17 mouse cellular contexts compared by ENCODE assay signal in genomic region chr7:31099612-31099982, GRCm38 (mm10). TPM values are rescaled to one million over a fixed set of nuclear protein-coding genes. Genes with fewer than 3 reads are reported as not detected.
DNase-seq lines count a peak whose midpoint lies in the region; ATAC-seq and TF ChIP-seq lines count a peak whose summit lies in the region.
"Had no signal": no experiment of that assay in that cellular context is flagged by ENCODE, and none has a peak within 500 bp of the region (broad histone marks: within the 10 kb centered on the region; RNA-seq: fewer than 3 reads in every experiment).

No protein-coding gene starts in this region.

- DNase-seq in adrenal gland, postnatal 14 days, result peak; percentile 33
- no peak for DNase-seq in adrenal gland, postnatal 25 days
- no peak for DNase-seq in left cerebral cortex, adult 2 months (ENCODE audit: extremely low spot score in 1 of 2, low spot score in 2 of 2)
- no peak for DNase-seq in left cerebral cortex, adult 9 months (ENCODE audit: low spot score in 2 of 2)
- DNase-seq in thymus, postnatal 14 days, result peak; percentile 27
- no peak for DNase-seq in thymus, postnatal 25 days
- no peak for DNase-seq in urinary bladder, postnatal 25 days (ENCODE audit: low spot score)
- DNase-seq: cerebellum, adult 9-10 months; gastrocnemius, postnatal 36 days; kidney, adult 18-20 months; lung, postnatal 4 days; spleen, adult 18-20 months had no signal

- intact Hi-C loops in left cerebral cortex, adult 2 months (cut with DNase I), result loop anchor here (5.0 kb wide), 2 partner anchors 142 to 227 kb away; partner anchors contain the start of gene Usf2

- peak; percentile 41 for TF ChIP-seq CTCF in left cerebral cortex, adult 2 months (IDR thresholded peaks at IDR 0.05)

- no peak overlapping the region for H3K4me3 ChIP-seq in left cerebral cortex, adult 2 months
- H3K4me3 ChIP-seq: hindbrain, embryonic 12.5 days; limb, embryonic 15.5 days; midbrain, embryonic 13.5 days had no signal

- H3K27ac ChIP-seq in left cerebral cortex, adult 2 months, result no peak overlapping the region
- H3K27ac ChIP-seq: hindbrain, embryonic 12.5 days; limb, embryonic 15.5 days; midbrain, embryonic 13.5 days had no signal

- no peak for ATAC-seq in erythroid progenitor cell, adult 5-6 weeks (replicated peaks; ENCODE audit: low FRiP score, poor library complexity, severe bottlenecking)
- ATAC-seq: midbrain, embryonic 13.5 days had no signal

RNA-seq across cellular contexts. Expression of gene Hpn, which starts 15.5 kb away (rescaled TPM):
- total RNA-seq in adrenal gland, postnatal 14 days (2021), result 3.8 and 41.6 TPM in 2 replicates
- 1.4 and 4.5 TPM in 2 replicates for total RNA-seq in adrenal gland, postnatal 25 days (2021)
- 1 to 10 TPM; 2.5 to 8.3 TPM for total RNA-seq in left cerebral cortex, adult 2 months (2021)
- 5.9 TPM in 1 of 2 replicates, not detected in the other for total RNA-seq in erythroid progenitor cell, adult 5-6 weeks (2015; ENCODE audit: low replicate concordance)
- not detected in 2 replicates for total RNA-seq in erythroid progenitor cell, adult 5-6 weeks (2017; ENCODE audit: low replicate concordance)

RNA-seq across cellular contexts. Expression of gene Fxyd3, which starts 23.1 kb away (rescaled TPM):
- total RNA-seq in adrenal gland, postnatal 14 days (2021), result 2.9 and 5.6 TPM in 2 replicates
- total RNA-seq in adrenal gland, postnatal 25 days (2021), result 0.73 and 1.9 TPM in 2 replicates
- total RNA-seq in left cerebral cortex, adult 2 months (2021), result not detected
- total RNA-seq in erythroid progenitor cell, adult 5-6 weeks (2015; ENCODE audit: low replicate concordance), result not detected in 2 replicates
- not detected in 2 replicates for total RNA-seq in erythroid progenitor cell, adult 5-6 weeks (2017; ENCODE audit: low replicate concordance)

RNA-seq across cellular contexts. Expression of gene Scn1b, which starts 27.2 kb away (rescaled TPM):
- 8.6 and 11.8 TPM in 2 replicates for total RNA-seq in adrenal gland, postnatal 14 days (2021)
- 10.1 and 11.3 TPM in 2 replicates for total RNA-seq in adrenal gland, postnatal 25 days (2021)
- total RNA-seq in left cerebral cortex, adult 2 months (2021), result 100 to 1,000 TPM; 737 to 759 TPM
- not detected in 2 replicates for total RNA-seq in erythroid progenitor cell, adult 5-6 weeks (2015; ENCODE audit: low replicate concordance)
- 1.3 TPM in 1 of 2 replicates, not detected in the other for total RNA-seq in erythroid progenitor cell, adult 5-6 weeks (2017; ENCODE audit: low replicate concordance)

RNA-seq across cellular contexts. Expression of gene Lgi4, which starts 40.5 kb away (rescaled TPM):
- total RNA-seq in adrenal gland, postnatal 14 days (2021), result 5.6 TPM in 2 replicates
- 3.7 and 3.8 TPM in 2 replicates for total RNA-seq in adrenal gland, postnatal 25 days (2021)
- 10 to 100 TPM; 28.9 to 34.1 TPM for total RNA-seq in left cerebral cortex, adult 2 months (2021)
- not detected in 2 replicates for total RNA-seq in erythroid progenitor cell, adult 5-6 weeks (2015; ENCODE audit: low replicate concordance)
- 0.51 TPM in 1 of 2 replicates, not detected in the other for total RNA-seq in erythroid progenitor cell, adult 5-6 weeks (2017; ENCODE audit: low replicate concordance)

RNA-seq across cellular contexts. Expression of gene Fxyd1, which starts 42.6 kb away (rescaled TPM):
- total RNA-seq in adrenal gland, postnatal 14 days (2021), result 340 and 374 TPM in 2 replicates
- 151 and 212 TPM in 2 replicates for total RNA-seq in adrenal gland, postnatal 25 days (2021)
- 10 to 100 TPM; 72.8 to 79.1 TPM for total RNA-seq in left cerebral cortex, adult 2 months (2021)
- total RNA-seq in erythroid progenitor cell, adult 5-6 weeks (2015; ENCODE audit: low replicate concordance), result not detected in 2 replicates
- not detected in 2 replicates for total RNA-seq in erythroid progenitor cell, adult 5-6 weeks (2017; ENCODE audit: low replicate concordance)
- total RNA-seq: ES-E14 had no signal

Comparison
In these comparisons a context has a peak if more than half of its experiments do, and no peak if none do; other contexts are left out.
1. DNase-seq: peak in adrenal gland, postnatal 14 days (single experiment) and thymus, postnatal 14 days (single experiment); none in adrenal gland, postnatal 25 days (single experiment), left cerebral cortex, adult 2 months (0 of 2), left cerebral cortex, adult 9 months (0 of 2), thymus, postnatal 25 days (single experiment) and urinary bladder, postnatal 25 days (single experiment).
2. RNA of gene Scn1b, which starts 27.2 kb away (total RNA-seq): 737 to 759 TPM in left cerebral cortex, adult 2 months; 10.1 to 11.3 TPM in adrenal gland, postnatal 25 days, 8.6 to 11.8 TPM in adrenal gland, postnatal 14 days and 1.3 TPM in erythroid progenitor cell, adult 5-6 weeks; every median in the first group is over 10 times any median in the second.